Mouse (Mus musculus): ENCODE results near the gene Zfp330. TPM values are rescaled to one million over a fixed set of nuclear protein-coding genes. Genes with fewer than 3 reads are reported as not detected.

The Zfp330 gene
- total and polyA plus RNA-seq, 3 experiments = 77.5 to 105 (median 83.4) TPM

- DNase-seq (ENCODE audit: extremely low read depth) = no peak
- TF ChIP-seq POLR2A (IDR thresholded peaks at IDR 0.05; ENCODE audit: low read depth, low read length) (no peak), MXI1 (IDR thresholded peaks at IDR 0.05; ENCODE audit: low read depth, low read length) (no peak)
- dilution Hi-C loops (cut with MboI; ENCODE audit: extremely low pct_ligation_motif_present, extremely low pct_unique_long_range_greater_than_20kb, low sequenced_read_pairs) (no loop called here), in situ Hi-C loops (cut with MboI; ENCODE audit: low pct_ligation_motif_present, low pct_unique_long_range_greater_than_20kb, low sequenced_read_pairs) (no loop called here)
- H3K4me3 ChIP-seq (replicated peaks in 1 of 3; ENCODE audit: low read depth in 2 of 3, low read length in 2 of 3, poor library complexity in 1 of 3) = no peak overlapping the region
- H3K9ac ChIP-seq (ENCODE audit: insufficient read depth, low read depth) = no peak overlapping the region
- no peak overlapping the region for H3K27ac ChIP-seq (ENCODE audit: insufficient read depth, low read depth)
- H3K27me3 ChIP-seq (replicated peaks) = no peaks in the 10 kb centered on the region
- no peaks in the 10 kb centered on the region for H3K9me3 ChIP-seq (replicated peaks; ENCODE audit: low read length)
- no peaks in the 10 kb centered on the region for H3K36me3 ChIP-seq (replicated peaks in 1 of 2; ENCODE audit: control insufficient read depth in 1 of 2, insufficient read depth in 1 of 2, low read length in 1 of 2)
- peaks cover 0 to 8% of the 10 kb centered on the region in 2 experiments; a peak in 3 of 4 replicates for H3K4me1 ChIP-seq (ENCODE audit: control insufficient read depth in 1 of 2, insufficient read depth in 2 of 2)
- H3K79me2 ChIP-seq (replicated peaks; ENCODE audit: control insufficient read depth, extremely low read depth, insufficient read depth, poor library complexity, severe bottlenecking) = peaks cover 10% of the 10 kb centered on the region
- no peak overlapping the region for H3K4me2 ChIP-seq (ENCODE audit: insufficient read depth, low read depth, poor library complexity, severe bottlenecking)
These were observed 4.0 kb upstream of the Zfp330 start for GRCm38 (mm10) chr8:82777945-82778344.

DNA sequence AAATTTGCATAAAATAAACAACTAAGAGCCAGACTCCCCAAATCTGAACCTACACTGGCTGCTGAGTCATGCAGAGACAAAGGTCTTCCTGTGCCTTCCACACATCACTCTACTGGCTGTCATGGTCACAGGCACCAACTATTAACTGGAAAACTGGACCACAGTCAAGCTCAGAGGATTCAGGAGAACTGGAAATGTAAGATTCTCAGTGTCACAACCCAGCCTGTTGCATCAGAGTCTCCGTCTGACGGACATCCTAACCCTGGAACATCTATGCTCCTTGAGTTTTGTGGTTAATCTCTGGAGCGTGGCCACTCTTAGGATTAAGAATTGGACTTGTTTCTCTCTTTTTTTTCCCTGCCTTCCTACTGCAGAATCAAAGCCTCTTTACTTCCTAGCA is 3.4 kb upstream of the Zfp330 start:
- Histone ChIP-seq H3K27ac (ENCODE audit: insufficient read depth, low read depth) (no peak overlapping the region), H3K36me3 (replicated peaks in 1 of 2; ENCODE audit: control insufficient read depth in 1 of 2, insufficient read depth in 1 of 2, low read length in 1 of 2) (peaks cover 0 to 3% of the 10 kb centered on the region in 2 experiments), H3K4me3 (replicated peaks in 1 of 3; ENCODE audit: low read depth in 2 of 3, low read length in 2 of 3, poor library complexity in 1 of 3) (no peak overlapping the region), H3K79me2 (replicated peaks; ENCODE audit: control insufficient read depth, extremely low read depth, insufficient read depth, poor library complexity, severe bottlenecking) (peaks cover 15% of the 10 kb centered on the region), H3K4me2 (ENCODE audit: insufficient read depth, low read depth, poor library complexity, severe bottlenecking) (no peak overlapping the region), H3K9me3 (replicated peaks; ENCODE audit: low read length) (no peaks in the 10 kb centered on the region), H3K4me1 (ENCODE audit: control insufficient read depth in 1 of 2, insufficient read depth in 2 of 2) (peaks cover 0 to 14% of the 10 kb centered on the region in 2 experiments; a peak in 3 of 4 replicates), H3K9ac (ENCODE audit: insufficient read depth, low read depth) (no peak overlapping the region), H3K27me3 (replicated peaks) (no peaks in the 10 kb centered on the region)
- in situ Hi-C loops (cut with MboI; ENCODE audit: low pct_ligation_motif_present, low pct_unique_long_range_greater_than_20kb, low sequenced_read_pairs) = no loop called here
- TF ChIP-seq JUN (IDR thresholded peaks at IDR 0.05; ENCODE audit: insufficient read depth, low read depth, low read length) (no peak), RAD21 (IDR thresholded peaks at IDR 0.05; ENCODE audit: low read depth, low read length) (no peak), MYC (IDR thresholded peaks at IDR 0.05; ENCODE audit: low read depth, low read length) (no peak), ELF1 (IDR thresholded peaks at IDR 0.05; ENCODE audit: low read depth, low read length) (no peak), POLR2A (IDR thresholded peaks at IDR 0.05; ENCODE audit: low read depth, low read length) (no peak), ZC3H11A (IDR thresholded peaks at IDR 0.05; ENCODE audit: low read depth, low read length) (no peak), NRF1 (IDR thresholded peaks at IDR 0.05; ENCODE audit: low read depth, low read length) (no peak), USF2 (conservative IDR thresholded peaks at IDR 0.05; ENCODE audit: low read depth, low read length) (no peak), IRF4 (IDR thresholded peaks at IDR 0.05; ENCODE audit: low read depth, low read length) (no peak), EP300 (IDR thresholded peaks at IDR 0.05; ENCODE audit: low read length) (no peak), POLR2AphosphoS2 (IDR thresholded peaks at IDR 0.05; ENCODE audit: low read depth, low read length) (no peak)
- dilution Hi-C loops (cut with MboI; ENCODE audit: extremely low pct_ligation_motif_present, extremely low pct_unique_long_range_greater_than_20kb, low sequenced_read_pairs) = no loop called here
- DNase-seq (ENCODE audit: extremely low read depth) = no peak

- peak; percentile 14 for DNase-seq (ENCODE audit: extremely low read depth)
- dilution Hi-C loops (cut with MboI; ENCODE audit: extremely low pct_ligation_motif_present, extremely low pct_unique_long_range_greater_than_20kb, low sequenced_read_pairs) = no loop called here
- peaks cover 5 to 27% of the 10 kb centered on the region in 2 experiments; a peak in 3 of 4 replicates for H3K4me1 ChIP-seq (ENCODE audit: control insufficient read depth in 1 of 2, insufficient read depth in 2 of 2)
- H3K9ac ChIP-seq (ENCODE audit: insufficient read depth, low read depth) = peak overlapping the region; percentile 76
- peak overlapping the region; percentile 90 for H3K4me2 ChIP-seq (ENCODE audit: insufficient read depth, low read depth, poor library complexity, severe bottlenecking)
- H3K79me2 ChIP-seq (replicated peaks; ENCODE audit: control insufficient read depth, extremely low read depth, insufficient read depth, poor library complexity, severe bottlenecking) = peaks cover 33% of the 10 kb centered on the region
- H3K4me3 ChIP-seq (replicated peaks in 1 of 3; ENCODE audit: low read depth in 2 of 3, low read length in 2 of 3, poor library complexity in 1 of 3) = peak overlapping the region; percentile 93 to 96 (median 93)
- H3K36me3 ChIP-seq (replicated peaks in 1 of 2; ENCODE audit: control insufficient read depth in 1 of 2, insufficient read depth in 1 of 2, low read length in 1 of 2) = peaks cover 22 to 32% of the 10 kb centered on the region in 2 experiments
- no peak for TF ChIP-seq ZMIZ1 (IDR thresholded peaks at IDR 0.05; ENCODE audit: low read depth, low read length)
- TF ChIP-seq ZKSCAN1 (IDR thresholded peaks at IDR 0.05; ENCODE audit: borderline replicate concordance, low read depth, low read length) = no peak
- TF ChIP-seq ZC3H11A (IDR thresholded peaks at IDR 0.05; ENCODE audit: low read depth, low read length) = no peak
- no peak for TF ChIP-seq ZNF384 (IDR thresholded peaks at IDR 0.05; ENCODE audit: low read depth, low read length)
- TF ChIP-seq CTCF (conservative IDR thresholded peaks at IDR 0.05 in 1 of 2, IDR thresholded peaks at IDR 0.05 in 1 of 2; ENCODE audit: low read depth in 2 of 2, low read length in 2 of 2) = no peak
- TF ChIP-seq MXI1 (IDR thresholded peaks at IDR 0.05; ENCODE audit: low read depth, low read length) = no peak
- TF ChIP-seq KAT2A (IDR thresholded peaks at IDR 0.05; ENCODE audit: insufficient replicate concordance, low read length) = no peak
- no peak for TF ChIP-seq JUND (conservative IDR thresholded peaks at IDR 0.05; ENCODE audit: low read depth, low read length)
- TF ChIP-seq CHD1 (IDR thresholded peaks at IDR 0.05; ENCODE audit: low read depth, low read length) = no peak
- TF ChIP-seq MAX (IDR thresholded peaks at IDR 0.05; ENCODE audit: low read length) = no peak
- no peak for TF ChIP-seq SIN3A (IDR thresholded peaks at IDR 0.05; ENCODE audit: low read length)
- TF ChIP-seq IRF4 (IDR thresholded peaks at IDR 0.05; ENCODE audit: low read depth, low read length) = no peak
- TF ChIP-seq RCOR1 (conservative IDR thresholded peaks at IDR 0.05; ENCODE audit: low read depth, low read length) = no peak
- no peak overlapping the region for H3K27ac ChIP-seq (ENCODE audit: insufficient read depth, low read depth)
- no peaks in the 10 kb centered on the region for H3K9me3 ChIP-seq (replicated peaks; ENCODE audit: low read length)
- no peaks in the 10 kb centered on the region for H3K27me3 ChIP-seq (replicated peaks)
- in situ Hi-C loops (cut with MboI; ENCODE audit: low pct_ligation_motif_present, low pct_unique_long_range_greater_than_20kb, low sequenced_read_pairs) = no loop called here
These were observed 522 bp upstream of the Zfp330 start for GRCm38 (mm10) chr8:82774482-82774881.

Data from CH12.LX (cell line).